8 mouse cellular contexts compared by ENCODE assay signal in the genomic region with DNA sequence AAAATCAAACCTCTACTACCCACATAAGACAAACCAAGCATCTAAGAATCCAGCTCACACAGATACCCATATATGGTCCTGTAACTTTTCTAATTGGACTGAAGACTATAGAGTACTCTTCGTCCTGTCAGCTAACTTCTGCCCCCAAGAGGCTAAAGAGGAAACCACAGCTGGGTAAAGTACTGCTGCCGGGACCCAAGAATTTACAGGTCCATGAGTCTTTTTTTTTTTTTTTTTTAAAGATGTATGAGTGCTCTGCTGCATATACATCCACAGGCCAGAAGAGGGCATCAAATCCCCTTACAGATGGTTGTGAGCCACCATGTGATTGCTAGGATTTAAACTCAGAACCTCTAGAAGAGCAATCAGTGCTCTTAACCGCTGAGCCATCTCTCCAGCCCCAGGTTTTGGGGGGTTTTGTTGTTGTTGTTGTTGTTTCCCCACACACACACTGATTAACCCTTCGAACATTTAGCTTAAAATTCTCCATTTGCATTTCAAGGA. TPM values are rescaled to one million over a fixed set of nuclear protein-coding genes. Genes with fewer than 3 reads are reported as not detected.
A peak's percentile ranks its signal among the peaks of the same experiment; 100 is the strongest.
DNase-seq lines count a peak whose midpoint lies in the region; ATAC-seq and TF ChIP-seq lines count a peak whose summit lies in the region.

No protein-coding gene starts in this region.

- TF ChIP-seq CTCF in forebrain, postnatal 0 days (IDR thresholded peaks at IDR 0.05; ENCODE audit: low read depth): peak; percentile 71
- peak; percentile 73; the same call in 1 of the 2 replicates for TF ChIP-seq CTCF in lung, embryonic 14.5 days (IDR thresholded peaks at IDR 0.05; ENCODE audit: low read depth)
- no peak for TF ChIP-seq CTCF in thymus, adult 2 months (IDR thresholded peaks at IDR 0.05; ENCODE audit: borderline replicate concordance, control insufficient read depth, extremely low read depth, insufficient read depth, low read length, poor library complexity)

- peaks cover 14% of the 10 kb centered on the region for H3K36me3 ChIP-seq in forebrain, postnatal 0 days (ENCODE audit: insufficient read depth)
- H3K36me3 ChIP-seq in lung, embryonic 14.5 days (ENCODE audit: insufficient read depth): peaks cover 20% of the 10 kb centered on the region
- peaks cover 20% of the 10 kb centered on the region for H3K36me3 ChIP-seq in neural tube, embryonic 15.5 days
- H3K36me3 ChIP-seq in thymus, adult 2 months (ENCODE audit: control insufficient read depth, insufficient read depth, low read length): no peaks in the 10 kb centered on the region

- H3K4me3 ChIP-seq in forebrain, postnatal 0 days (ENCODE audit: low read depth, low read length): peak overlapping the region; percentile 82
- H3K4me3 ChIP-seq in lung, embryonic 14.5 days (ENCODE audit: low read depth, low read length): peak overlapping the region; percentile 67
- peak overlapping the region; percentile 76 for H3K4me3 ChIP-seq in neural tube, embryonic 15.5 days (replicated peaks)
- H3K4me3 ChIP-seq in thymus, adult 2 months (ENCODE audit: control insufficient read depth, insufficient read depth, low read length): no peak overlapping the region

- peak overlapping the region; percentile 83 for H3K4me2 ChIP-seq in forebrain, postnatal 0 days (ENCODE audit: low read depth)
- peak overlapping the region; percentile 79 for H3K4me2 ChIP-seq in lung, embryonic 14.5 days
- peak overlapping the region; percentile 77 for H3K4me2 ChIP-seq in neural tube, embryonic 15.5 days

- peak; percentile 34 for ATAC-seq in forebrain, postnatal 0 days
- ATAC-seq in lung, embryonic 14.5 days (ENCODE audit: insufficient read depth): peak; percentile 68
- ATAC-seq in neural tube, embryonic 15.5 days (ENCODE audit: low FRiP score): peak; percentile 52

- DNase-seq in MEL-GATA-1-ER (ENCODE audit: extremely low read depth, low read depth): peak; percentile 78
- DNase-seq in cerebellum, adult 18-20 months: peak; percentile 64 to 71
- DNase-seq in forebrain, postnatal 0 days: peak; percentile 79
- peak; percentile 86 for DNase-seq in heart, postnatal 4 days
- peak; percentile 14 to 74 for DNase-seq in layer of hippocampus, adult 18-20 months (ENCODE audit: low spot score in 2 of 2)
- peak; percentile 90 for DNase-seq in lung, embryonic 14.5 days
- DNase-seq in thymus, adult 2 months: peak; percentile 83

- TF ChIP-seq POLR2A in thymus, adult 2 months (IDR thresholded peaks at IDR 0.05; ENCODE audit: control insufficient read depth, extremely low read depth, insufficient read depth, low read length, poor library complexity): no peak

- WGBS in forebrain, postnatal 0 days: 0% methylated on average over 4 of the region's 4 CpGs
- 1% methylated on average over 4 of the region's 4 CpGs for WGBS in lung, embryonic 14.5 days
- 2% methylated on average over 4 of the region's 4 CpGs for WGBS in neural tube, embryonic 15.5 days
- WGBS in thymus, adult 2 months: 1% methylated on average over 4 of the region's 4 CpGs

- peak overlapping the region; percentile 88 for H3K27ac ChIP-seq in forebrain, postnatal 0 days (ENCODE audit: low read depth, low read length)
- peak overlapping the region; percentile 55; the same call in 1 of the 2 replicates for H3K27ac ChIP-seq in lung, embryonic 14.5 days (ENCODE audit: low read depth)
- peak overlapping the region; percentile 85 for H3K27ac ChIP-seq in neural tube, embryonic 15.5 days (replicated peaks)
- no peak overlapping the region for H3K27ac ChIP-seq in thymus, adult 2 months (ENCODE audit: control insufficient read depth, insufficient read depth, low read length)

- no peaks in the 10 kb centered on the region for H3K9me3 ChIP-seq in forebrain, postnatal 0 days (ENCODE audit: low read length)
- no peaks in the 10 kb centered on the region for H3K9me3 ChIP-seq in lung, embryonic 14.5 days (ENCODE audit: low read depth, low read length)
- no peaks in the 10 kb centered on the region for H3K9me3 ChIP-seq in neural tube, embryonic 15.5 days (replicated peaks)

- no peaks in the 10 kb centered on the region for H3K27me3 ChIP-seq in forebrain, postnatal 0 days (ENCODE audit: insufficient read depth, low read length)
- H3K27me3 ChIP-seq in lung, embryonic 14.5 days (ENCODE audit: insufficient read depth, low read length): no peaks in the 10 kb centered on the region
- H3K27me3 ChIP-seq in neural tube, embryonic 15.5 days (replicated peaks): no peaks in the 10 kb centered on the region
- H3K27me3 ChIP-seq in thymus, adult 2 months (ENCODE audit: control insufficient read depth, insufficient read depth, low read length): no peaks in the 10 kb centered on the region

- peaks cover 11% of the 10 kb centered on the region; the same call in 1 of the 2 replicates for H3K4me1 ChIP-seq in forebrain, postnatal 0 days (ENCODE audit: insufficient read depth)
- no peaks in the 10 kb centered on the region; the same call in 1 of the 2 replicates for H3K4me1 ChIP-seq in lung, embryonic 14.5 days (ENCODE audit: insufficient read depth)
- H3K4me1 ChIP-seq in neural tube, embryonic 15.5 days: peaks cover 18% of the 10 kb centered on the region
- H3K4me1 ChIP-seq in thymus, adult 2 months (replicated peaks; ENCODE audit: control insufficient read depth, insufficient read depth, low read length): peaks cover 7% of the 10 kb centered on the region

- H3K9ac ChIP-seq in forebrain, postnatal 0 days: peak overlapping the region; percentile 87; the same call in 1 of the 2 replicates
- peak overlapping the region; percentile 40; the same call in 1 of the 2 replicates for H3K9ac ChIP-seq in lung, embryonic 14.5 days
- H3K9ac ChIP-seq in neural tube, embryonic 15.5 days (replicated peaks): no peak overlapping the region; the same call in 1 of the 2 replicates

RNA-seq across cellular contexts. Expression of gene Mettl17, which starts 1.1 kb away (rescaled TPM):
- 47.4 and 49.5 TPM in 2 replicates for total RNA-seq in forebrain, postnatal 0 days (2014; rRNA removed)
- 47.5 and 54.5 TPM in 2 replicates for polyA plus RNA-seq in forebrain, postnatal 0 days (2015; fragmentation: Nextera tagmentation; extraction: Ambion mirVana)
- 10 to 100 TPM; 17.9 to 25.7 TPM for total RNA-seq in heart, postnatal 4 days (2021)
- total RNA-seq in layer of hippocampus, adult 18-20 months (2021): 10 to 100 TPM; 29.0 to 43.2 TPM
- polyA plus RNA-seq in lung, embryonic 14.5 days (2014; fragmentation: Nextera tagmentation; extraction: Ambion mirVana): 32.4 and 38.4 TPM in 2 replicates
- polyA plus RNA-seq in neural tube, embryonic 15.5 days (2015; fragmentation: Nextera tagmentation; extraction: Ambion mirVana): 83.5 and 90.9 TPM in 2 replicates
- polyA plus RNA-seq in thymus, adult 2 months (2012; rRNA removed): 50.4 and 56.7 TPM in 2 replicates

RNA-seq across cellular contexts. Expression of gene Slc39a2, which starts 9.1 kb away (rescaled TPM):
- total RNA-seq in forebrain, postnatal 0 days (2014; rRNA removed): 2.5 and 3.1 TPM in 2 replicates
- 0.29 and 0.39 TPM in 2 replicates for polyA plus RNA-seq in forebrain, postnatal 0 days (2015; fragmentation: Nextera tagmentation; extraction: Ambion mirVana)
- total RNA-seq in heart, postnatal 4 days (2021): under 1 TPM; 0.29 to 0.48 TPM
- 1 to 10 TPM; 6.7 to 8.0 TPM for total RNA-seq in layer of hippocampus, adult 18-20 months (2021)
- 0.07 and 0.42 TPM in 2 replicates for polyA plus RNA-seq in lung, embryonic 14.5 days (2014; fragmentation: Nextera tagmentation; extraction: Ambion mirVana)
- polyA plus RNA-seq in neural tube, embryonic 15.5 days (2015; fragmentation: Nextera tagmentation; extraction: Ambion mirVana): 1.5 and 2.0 TPM in 2 replicates
- 0.84 and 1.5 TPM in 2 replicates for polyA plus RNA-seq in thymus, adult 2 months (2012; rRNA removed)

RNA-seq across cellular contexts. Expression of gene Ear6, which starts 30.1 kb away (rescaled TPM):
- total RNA-seq in forebrain, postnatal 0 days (2014; rRNA removed): not detected in 2 replicates
- polyA plus RNA-seq in forebrain, postnatal 0 days (2015; fragmentation: Nextera tagmentation; extraction: Ambion mirVana): not detected in 2 replicates
- not detected for total RNA-seq in heart, postnatal 4 days (2021)
- total RNA-seq in layer of hippocampus, adult 18-20 months (2021): not detected
- not detected in 2 replicates for polyA plus RNA-seq in lung, embryonic 14.5 days (2014; fragmentation: Nextera tagmentation; extraction: Ambion mirVana)
- polyA plus RNA-seq in neural tube, embryonic 15.5 days (2015; fragmentation: Nextera tagmentation; extraction: Ambion mirVana): 0.42 TPM in 1 of 2 replicates, not detected in the other
- polyA plus RNA-seq in thymus, adult 2 months (2012; rRNA removed): 0.82 and 1.8 TPM in 2 replicates

RNA-seq across cellular contexts. Expression of gene Ndrg2, which starts 30.4 kb away (rescaled TPM):
- total RNA-seq in forebrain, postnatal 0 days (2014; rRNA removed): 284 and 326 TPM in 2 replicates
- polyA plus RNA-seq in forebrain, postnatal 0 days (2015; fragmentation: Nextera tagmentation; extraction: Ambion mirVana): 210 and 297 TPM in 2 replicates
- 100 to 1,000 TPM; 452 to 471 TPM for total RNA-seq in heart, postnatal 4 days (2021)
- 1,000 to 10,000 TPM in 1 of 2 experiments, 100 to 1,000 TPM in 1; 922 to 1,028 TPM for total RNA-seq in layer of hippocampus, adult 18-20 months (2021)
- polyA plus RNA-seq in lung, embryonic 14.5 days (2014; fragmentation: Nextera tagmentation; extraction: Ambion mirVana): 22.7 and 24.0 TPM in 2 replicates
- polyA plus RNA-seq in neural tube, embryonic 15.5 days (2015; fragmentation: Nextera tagmentation; extraction: Ambion mirVana): 268 and 281 TPM in 2 replicates
- polyA plus RNA-seq in thymus, adult 2 months (2012; rRNA removed): 85.1 and 178 TPM in 2 replicates

RNA-seq across cellular contexts. Expression of gene Tppp2, which starts 34.6 kb away (rescaled TPM):
- not detected in 2 replicates for total RNA-seq in forebrain, postnatal 0 days (2014; rRNA removed)
- not detected in 2 replicates for polyA plus RNA-seq in forebrain, postnatal 0 days (2015; fragmentation: Nextera tagmentation; extraction: Ambion mirVana)
- not detected for total RNA-seq in heart, postnatal 4 days (2021)
- total RNA-seq in layer of hippocampus, adult 18-20 months (2021): not detected
- not detected in 2 replicates for polyA plus RNA-seq in lung, embryonic 14.5 days (2014; fragmentation: Nextera tagmentation; extraction: Ambion mirVana)
- polyA plus RNA-seq in neural tube, embryonic 15.5 days (2015; fragmentation: Nextera tagmentation; extraction: Ambion mirVana): not detected in 2 replicates
- not detected in 2 replicates for polyA plus RNA-seq in thymus, adult 2 months (2012; rRNA removed)
